Mouse (Mus musculus) lung, adult 2 months (tissue): ENCODE measurements around the gene Lpcat2. TPM values are rescaled to one million over a fixed set of nuclear protein-coding genes. Genes with fewer than 3 reads are reported as not detected.

Experiments used
- DNase-seq: peaks from one replicate; pipeline ENCODE4 v3.0.0; 2022
- H3K4me1 ChIP-seq: fragments of 200-500 bp; 2 replicates; pipeline ENCODE4 v1.6.1; 2011; ENCODE audit warnings: low read length; ENCODE audit not compliant: control insufficient read depth, insufficient read depth
- H3K4me3 ChIP-seq: fragments of 200-500 bp; replicated peaks from 2 replicates; pipeline ENCODE3; 2011; ENCODE audit warnings: low read depth, mild to moderate bottlenecking, control low read depth, low read length; ENCODE audit errors: extremely low read depth
- CTCF ChIP-seq: fragments of 200-500 bp; IDR thresholded peaks from 2 replicates; pipeline ENCODE4 v1.5.1; 2011; ENCODE audit warnings: mild to moderate bottlenecking, low read length, control low read depth; ENCODE audit not compliant: insufficient read depth
- POLR2A ChIP-seq: fragments of 200-500 bp; IDR thresholded peaks from 2 replicates; pipeline ENCODE4 v1.6.1; 2011; ENCODE audit warnings: low read depth, mild to moderate bottlenecking, control low read depth, low read length, borderline replicate concordance; ENCODE audit errors: extremely low read depth
- WGBS: fragments of 180-500 bp; shearing (Covaris S2); methylation state at CpG from one replicate; pipeline ENCODE4 v1.1.7; 2018; 5-methylcytosine and 5-hydroxymethylcytosine counted together
- polyA plus RNA-seq: library from polyadenylated mRNA; depleted of rRNA; stranded (reverse); fragments of >200 nt; gene quantifications from 2 replicates; pipeline ENCODE4 v1.2.3, GENCODE M21; 2012

Gene Lpcat2
- polyA plus RNA-seq, 1 experiment = 5.0 TPM

GRCm38 (mm10) chr8:92903488-92904135 is 48.5 kb downstream of the Lpcat2 start:
- TF ChIP-seq CTCF (no peak), POLR2A (no peak)
- WGBS = 78% methylated on average over 11 of the region's 11 CpGs
- no peak overlapping the region for H3K4me3 ChIP-seq
- no peaks in the 10 kb centered on the region for H3K4me1 ChIP-seq
- DNase-seq = no peak

GRCm38 (mm10) chr8:92906553-92906952 is 51.4 kb downstream of the Lpcat2 start:
- WGBS = 94% methylated on average over 9 of the region's 9 CpGs
- Histone ChIP-seq H3K4me1 (no peaks in the 10 kb centered on the region), H3K4me3 (no peak overlapping the region)
- no peak for DNase-seq
- no peak for TF ChIP-seq CTCF
- TF ChIP-seq POLR2A = no peak

- H3K4me3 ChIP-seq = no peak overlapping the region
- DNase-seq = no peak
- WGBS = 89% methylated on average over 2 of the region's 2 CpGs
- TF ChIP-seq POLR2A (no peak), CTCF (no peak)
- no peaks in the 10 kb centered on the region for H3K4me1 ChIP-seq
These were observed 53.3 kb downstream of the Lpcat2 start for GRCm38 (mm10) chr8:92908448-92908847.

- Histone ChIP-seq H3K4me3 (no peak overlapping the region), H3K4me1 (no peaks in the 10 kb centered on the region)
- TF ChIP-seq CTCF (no peak), POLR2A (no peak)
- no peak for DNase-seq
- 80% methylated on average over 3 of the region's 3 CpGs for WGBS
These were observed 56.3 kb downstream of the Lpcat2 start for GRCm38 (mm10) chr8:92911477-92911876.

GRCm38 (mm10) chr8:92913396-92913795 is 58.3 kb downstream of the Lpcat2 start:
- 62% methylated on average over 7 of the region's 7 CpGs for WGBS
- DNase-seq = no peak
- Histone ChIP-seq H3K4me1 (no peaks in the 10 kb centered on the region), H3K4me3 (no peak overlapping the region)
- no peak for TF ChIP-seq CTCF
- no peak for TF ChIP-seq POLR2A

GRCm38 (mm10) chr8:92916082-92916481 is 60.9 kb downstream of the Lpcat2 start:
- DNase-seq = no peak
- Histone ChIP-seq H3K4me3 (no peak overlapping the region), H3K4me1 (no peaks in the 10 kb centered on the region)
- no peak for TF ChIP-seq POLR2A
- no peak for TF ChIP-seq CTCF
- WGBS = 82% methylated on average over 3 of the region's 3 CpGs

- no peak for DNase-seq
- Histone ChIP-seq H3K4me3 (no peak overlapping the region), H3K4me1 (no peaks in the 10 kb centered on the region)
- TF ChIP-seq CTCF (no peak), POLR2A (no peak)
- WGBS = 92% methylated on average over 3 of the region's 3 CpGs
These were observed 66.6 kb downstream of the Lpcat2 start for GRCm38 (mm10) chr8:92921768-92922167.

- TF ChIP-seq CTCF (no peak), POLR2A (no peak)
- Histone ChIP-seq H3K4me3 (no peak overlapping the region), H3K4me1 (no peaks in the 10 kb centered on the region)
- DNase-seq = no peak
- WGBS = 50% methylated on average over 4 of the region's 4 CpGs
These were observed 73.8 kb downstream of the Lpcat2 start for GRCm38 (mm10) chr8:92928986-92929385.

- no peak overlapping the region for H3K4me3 ChIP-seq
- DNase-seq = no peak
- no peaks in the 10 kb centered on the region for H3K4me1 ChIP-seq
- WGBS = 67% methylated on average over 4 of the region's 4 CpGs
- TF ChIP-seq POLR2A (no peak), CTCF (no peak)
These were observed 82.9 kb downstream of the Lpcat2 start for GRCm38 (mm10) chr8:92938056-92938455.

- 65% methylated on average over 4 of the region's 4 CpGs for WGBS
- no peak for DNase-seq
- H3K4me3 ChIP-seq = no peak overlapping the region
- no peaks in the 10 kb centered on the region for H3K4me1 ChIP-seq
- TF ChIP-seq CTCF (no peak), POLR2A (no peak)
These were observed 93.9 kb downstream of the Lpcat2 start for GRCm38 (mm10) chr8:92949071-92949470.

- no peak for TF ChIP-seq CTCF
- no peak for TF ChIP-seq POLR2A
- no peak for DNase-seq
- 40% methylated on average over 12 of the region's 12 CpGs for WGBS
- no peak overlapping the region for H3K4me3 ChIP-seq
- no peaks in the 10 kb centered on the region for H3K4me1 ChIP-seq
These were observed 95.7 kb downstream of the Lpcat2 start for GRCm38 (mm10) chr8:92950639-92951371.
